Mouse (Mus musculus) thymus, adult 2 months (tissue): Measurements from ENCODE around the gene Hoxa6.

Source experiments
- CTCF ChIP-seq: fragments of 200-500 bp; IDR thresholded peaks from 2 replicates; pipeline ENCODE4 v1.5.1; 2012; ENCODE audit warnings: mild to moderate bottlenecking, control low read depth, low read length, moderate library complexity, borderline replicate concordance; ENCODE audit not compliant: control insufficient read depth, poor library complexity, insufficient read depth; ENCODE audit errors: extremely low read depth
- POLR2A ChIP-seq: fragments of 200-500 bp; IDR thresholded peaks from 2 replicates; pipeline ENCODE4 v1.6.1; 2012; ENCODE audit warnings: mild to moderate bottlenecking, low read length, control low read depth, moderate library complexity; ENCODE audit not compliant: control insufficient read depth, poor library complexity, insufficient read depth; ENCODE audit errors: extremely low read depth

- no peak for TF ChIP-seq CTCF
- TF ChIP-seq POLR2A = no peak
Measured at GRCm38 (mm10) chr6:52246403-52246803, 37.9 kb upstream of the Hoxa6 start.
